Mouse (Mus musculus) lung, postnatal 10 days (tissue): Measurements from ENCODE around the gene Gm21258.
"Not testable (repeated sequence)": the region's sequence is repeated elsewhere in the genome, so short reads cannot be mapped to it uniquely, and the experiment has no call there.

Experiments
- DNase-seq: peaks from one replicate; pipeline ENCODE4 v3.0.0; 2021

Gene Gm21258

DNA sequence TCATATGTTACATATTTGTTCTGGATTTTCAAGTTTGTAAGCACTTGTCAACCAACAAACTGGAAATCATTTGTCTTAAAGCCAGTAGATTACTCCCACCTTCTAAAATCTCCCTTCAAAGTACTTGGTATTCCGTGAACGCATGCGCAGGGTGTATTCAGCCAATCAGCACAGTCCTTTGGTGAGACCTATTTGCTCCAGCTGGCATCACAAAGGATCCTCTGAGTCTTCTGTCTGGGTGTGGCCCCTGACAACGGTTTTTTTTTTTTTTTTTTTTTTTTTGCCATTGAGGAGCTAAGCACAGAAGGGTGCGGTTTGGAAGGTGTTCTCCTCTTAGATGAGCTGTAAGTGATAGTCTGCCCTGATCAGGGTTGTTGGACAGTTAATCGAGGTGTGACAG lies at the start of gene Gm21258:
TSS of gene Gm21258 (plus strand) at position 301 of the 400 bp plus-strand sequence.
- not testable (repeated sequence) for DNase-seq
